Mouse (Mus musculus) spleen, postnatal 10 days (tissue): ENCODE results near the gene Speer3.
"Not testable (repeated sequence)": the region's sequence is repeated elsewhere in the genome, so short reads cannot be mapped to it uniquely, and the experiment has no call there.

Experiments used
- DNase-seq, 2 experiments: peaks; one replicate each; pipeline ENCODE4 v3.0.0; 2021 to 2022; ENCODE audit warnings: low spot score in 2 of 2

Speer3 gene

DNA sequence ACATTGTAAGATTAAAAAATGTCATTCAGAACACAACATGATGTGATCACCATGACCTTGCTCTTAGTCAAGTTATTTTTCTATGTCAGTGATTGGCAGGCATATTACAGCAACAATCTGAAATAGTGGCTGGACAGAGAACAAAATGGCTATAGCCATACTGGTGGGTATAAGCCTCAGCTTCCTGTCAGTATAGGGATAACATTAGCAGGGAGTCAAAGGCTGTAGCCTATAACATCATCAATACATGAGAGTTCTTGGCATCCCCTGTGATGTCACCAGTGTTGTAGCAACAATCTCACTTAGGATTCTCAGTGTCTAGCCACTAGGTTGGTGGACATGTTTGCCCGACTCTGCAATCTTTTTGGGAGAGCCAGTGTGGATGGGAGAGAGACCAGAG lies at the start of gene Speer3:
Gene Speer3 (plus strand): TSS at position 301 of the 400 bp plus-strand sequence.
- no peak for DNase-seq

DNA sequence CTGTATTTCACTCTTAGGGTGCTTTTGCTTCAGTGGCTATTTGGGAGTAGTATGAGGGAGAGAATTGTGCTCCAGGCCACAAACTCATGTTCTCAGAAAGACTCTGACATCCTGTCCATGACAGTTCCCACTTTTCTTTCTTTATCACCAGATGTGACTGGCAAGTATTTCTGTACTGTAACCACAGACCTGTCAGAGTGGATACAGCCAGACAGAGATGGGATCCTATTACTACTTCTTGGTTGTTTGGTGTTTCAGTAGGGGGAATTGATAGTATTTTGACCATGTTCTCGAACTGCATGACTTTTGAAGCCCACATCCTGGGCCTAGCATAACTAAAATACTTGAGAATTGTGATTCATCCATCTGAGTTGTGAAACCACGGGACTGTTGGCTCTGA lies 19.1 kb downstream of the Speer3 start:
- DNase-seq, result not testable (repeated sequence)

DNA sequence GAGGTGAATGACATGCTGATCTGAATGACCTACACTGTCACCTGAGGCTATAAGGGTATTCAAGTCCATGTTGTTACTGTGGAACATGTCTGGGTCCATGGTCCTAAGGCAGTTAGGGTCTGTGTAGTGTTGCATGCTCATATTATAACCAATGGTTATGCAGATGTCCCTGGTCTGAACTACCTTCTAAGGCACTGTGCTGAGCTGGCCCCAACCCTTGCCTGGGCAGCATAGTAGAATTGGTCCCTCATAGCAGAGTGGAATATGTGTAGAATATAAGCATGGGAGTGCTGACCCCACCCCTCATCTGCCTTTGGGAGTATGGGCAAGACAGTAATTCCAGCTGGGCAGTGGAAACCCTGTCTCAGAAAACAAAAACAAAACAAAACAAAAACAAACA lies 33.7 kb downstream of the Speer3 start:
- DNase-seq, result no peak

DNA sequence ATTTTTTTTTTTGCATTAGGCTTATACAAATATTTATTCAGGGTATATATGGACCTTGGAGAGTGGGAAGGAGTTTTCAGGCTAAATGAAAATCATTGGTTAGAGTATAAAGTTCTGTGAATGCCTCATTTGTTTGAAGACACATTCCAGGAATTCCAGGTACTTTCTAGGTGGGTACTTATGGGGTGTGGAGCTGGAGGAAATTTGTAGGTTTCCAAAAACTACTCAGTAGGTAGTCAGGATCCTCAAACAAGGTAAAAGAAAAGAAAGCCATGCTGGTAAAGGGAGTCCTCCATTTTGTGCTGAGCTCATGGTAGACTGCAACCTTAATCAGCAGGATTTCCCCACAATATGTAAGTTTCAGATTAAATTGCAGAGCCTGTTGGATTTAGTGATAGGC lies 35.3 kb downstream of the Speer3 start:
- DNase-seq, result no peak

DNA sequence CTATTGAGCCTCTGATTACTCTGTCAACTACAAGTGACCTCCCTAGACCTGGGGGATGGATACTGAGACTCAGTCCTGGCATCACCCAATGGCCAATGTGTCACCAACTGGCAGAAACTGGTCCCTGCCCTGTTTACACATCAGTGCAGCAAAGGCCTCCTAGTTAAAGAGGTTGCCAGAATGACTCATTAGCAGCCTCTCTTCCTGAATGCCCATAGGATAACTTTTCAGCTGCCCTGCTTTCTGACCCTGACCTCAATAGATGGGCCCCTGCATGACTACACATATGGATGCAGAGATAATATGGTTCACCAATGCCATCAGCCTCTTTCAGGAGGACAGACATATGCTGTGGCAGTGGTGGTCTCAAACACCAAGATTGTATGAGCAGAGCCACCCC lies 52.9 kb downstream of the Speer3 start:
- no peak for DNase-seq
